Mouse (Mus musculus): ENCODE results near the gene Dcdc2c. TPM values are rescaled to one million over a fixed set of nuclear protein-coding genes. Genes with fewer than 3 reads are reported as not detected.

Gene Dcdc2c
- total RNA-seq (2021): not detected
- long read RNA-seq, experiment 1: 0 reads
- long read RNA-seq, experiment 2: 0 reads

DNA sequence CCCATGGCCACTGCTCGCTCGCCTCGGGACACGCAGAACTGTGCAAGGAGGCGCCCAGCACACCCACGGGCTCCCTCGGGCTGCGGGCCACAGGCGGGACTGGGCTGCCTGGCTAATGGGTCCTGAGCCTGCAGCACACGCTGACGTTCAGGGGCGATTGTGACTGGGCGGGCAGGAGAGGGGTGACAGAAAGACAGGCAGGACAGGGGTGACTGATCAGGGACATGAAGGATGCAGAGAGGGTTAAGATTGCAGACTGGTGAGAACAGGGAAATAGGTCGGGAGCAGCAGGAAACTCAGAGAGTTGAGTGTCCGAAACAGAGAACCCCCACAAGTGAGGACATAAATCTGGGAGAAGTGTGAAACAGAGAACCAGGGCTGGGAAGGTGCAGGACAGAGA is at the start of gene Dcdc2c:
Dcdc2c (minus strand) TSS at position 101 of the 400 bp plus-strand sequence.
- no peak for DNase-seq

DNA sequence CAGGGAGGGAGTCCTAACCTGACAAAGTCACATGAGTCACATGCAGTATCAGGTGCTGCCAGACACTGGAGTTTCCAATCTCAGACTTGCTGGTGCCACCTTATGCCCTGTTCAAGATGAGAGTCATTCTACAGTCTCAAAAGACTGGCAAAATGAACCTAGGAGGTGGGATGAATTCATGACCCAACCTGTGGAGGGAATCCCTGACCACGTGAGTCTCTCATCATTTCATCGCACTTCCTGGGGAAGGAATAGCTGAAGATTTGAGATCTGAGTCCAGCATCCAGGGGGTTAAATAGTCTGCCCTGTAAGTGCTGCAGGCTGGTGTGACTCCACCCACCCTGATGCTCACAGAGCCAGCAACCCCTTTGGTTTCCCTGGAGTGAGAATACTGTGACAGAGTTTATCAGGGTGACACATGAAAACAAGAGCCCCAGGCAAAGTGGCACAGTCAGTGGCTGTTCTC is 46.4 kb upstream of the Dcdc2c start:
- DNase-seq: no peak

DNA sequence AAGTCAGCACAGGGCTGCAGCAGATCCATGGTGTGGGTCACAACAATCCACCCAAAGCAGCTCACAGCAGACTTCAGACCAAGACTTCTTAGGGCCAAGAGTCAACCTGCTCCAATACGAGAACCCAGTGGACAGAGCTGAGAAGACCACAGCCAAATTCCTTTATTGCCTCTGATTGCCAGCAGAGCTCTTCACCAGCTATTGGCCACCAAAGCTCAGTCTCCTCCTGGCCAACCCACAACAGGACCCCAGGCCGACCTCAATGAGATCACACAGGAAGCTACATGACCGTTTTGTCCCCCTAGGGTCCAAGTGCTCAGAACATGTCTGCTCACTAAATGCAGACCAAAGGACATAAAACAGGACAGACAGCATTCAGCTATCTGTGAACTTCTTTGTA is 45.9 kb upstream of the Dcdc2c start:
- DNase-seq: no peak

DNA sequence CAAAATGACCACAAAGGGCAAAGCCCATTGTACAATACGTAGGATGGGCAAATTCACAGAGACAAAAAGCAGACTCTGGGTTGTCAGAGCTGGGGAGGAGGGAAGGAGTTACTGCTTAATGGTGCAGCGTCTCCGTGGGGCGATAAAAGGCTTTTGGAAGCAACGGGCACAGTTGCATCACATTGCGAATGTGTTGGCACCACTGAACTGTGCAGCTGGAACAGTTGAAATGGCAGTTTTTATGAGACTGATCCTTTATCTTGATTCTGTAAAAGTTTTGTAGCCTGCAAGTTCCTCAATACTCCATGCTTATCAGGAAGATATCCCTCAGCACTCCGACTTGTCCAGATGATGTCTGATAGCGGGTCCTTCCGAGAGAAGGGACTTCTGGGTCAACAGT is 45.5 kb upstream of the Dcdc2c start:
- DNase-seq: peak; percentile 30

DNA sequence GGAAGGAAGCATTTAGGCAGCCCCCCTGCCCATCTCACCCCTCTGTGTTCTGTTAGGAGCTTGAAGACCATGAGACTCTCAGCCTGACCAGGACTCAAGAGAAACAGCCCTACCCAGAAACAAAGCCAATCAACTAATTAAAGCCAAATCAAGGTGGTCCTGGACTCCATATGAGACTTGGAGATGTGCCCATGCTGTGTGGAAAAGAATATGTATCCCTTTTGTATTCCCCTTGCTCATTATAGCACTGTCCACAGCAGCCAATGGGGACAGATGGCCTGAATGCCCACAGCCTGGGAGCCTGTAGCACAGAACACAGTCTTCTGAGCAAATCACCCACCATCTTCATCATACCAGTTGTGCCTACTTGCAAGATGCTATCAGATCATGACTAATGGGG is 44.7 kb upstream of the Dcdc2c start:
- DNase-seq: no peak

DNA sequence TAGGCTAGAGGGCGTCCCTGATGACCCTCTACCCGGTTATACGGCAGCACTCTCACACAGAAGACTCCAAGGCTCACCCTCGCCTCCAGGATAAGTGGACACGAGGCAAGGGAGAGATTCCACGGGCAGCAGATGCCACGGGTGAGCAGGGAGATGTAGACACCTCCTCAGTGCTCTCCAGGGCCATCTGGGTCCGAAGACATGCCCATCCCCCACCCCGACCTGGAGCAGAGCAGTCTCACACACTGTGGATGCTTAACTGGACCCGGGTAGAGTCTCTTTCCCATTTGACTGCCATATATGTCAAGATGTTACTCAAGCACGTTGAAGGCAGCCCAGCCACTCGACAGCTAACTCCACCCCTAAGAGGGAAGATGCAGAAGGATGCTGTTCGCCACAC is 38.2 kb upstream of the Dcdc2c start:
- no peak for DNase-seq

DNA sequence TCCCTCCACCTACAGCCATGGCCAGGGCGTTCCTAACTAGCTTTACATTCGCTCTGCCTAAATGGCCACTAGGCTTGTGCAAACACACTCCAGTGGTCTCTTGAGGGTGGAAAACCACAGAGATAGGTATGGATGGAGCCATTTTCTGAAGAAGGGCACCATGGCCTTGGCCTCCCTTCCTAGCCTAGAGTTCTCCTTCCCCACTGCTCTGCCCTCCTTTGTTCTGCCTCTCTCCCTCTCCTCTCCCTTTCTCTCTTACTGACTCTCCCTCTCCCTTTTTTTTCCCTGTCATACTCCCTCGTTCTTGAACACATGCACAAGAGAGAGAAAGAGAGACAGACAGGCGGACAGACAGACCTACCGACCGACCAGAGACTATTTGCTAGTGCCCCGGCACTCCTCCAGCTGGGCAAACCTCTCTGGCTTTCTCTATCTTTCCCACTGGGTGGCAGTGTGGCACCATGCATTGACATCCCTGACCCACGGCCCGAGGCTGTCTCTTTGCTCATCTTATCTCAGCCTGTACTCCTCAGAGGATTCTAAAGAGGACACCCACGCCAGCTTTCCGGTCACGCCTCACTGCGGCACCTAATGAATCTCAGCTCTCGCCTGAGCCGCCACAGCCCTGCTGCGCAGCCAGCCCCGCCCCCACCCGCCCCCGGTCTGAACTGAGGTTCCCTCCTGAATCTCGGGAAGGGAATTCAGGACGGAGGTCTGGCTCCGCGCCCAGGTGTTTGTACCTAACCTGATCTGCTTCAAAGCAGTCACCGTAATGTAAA is 37.1 kb upstream of the Dcdc2c start:
- peak; percentile 89 for DNase-seq

DNA sequence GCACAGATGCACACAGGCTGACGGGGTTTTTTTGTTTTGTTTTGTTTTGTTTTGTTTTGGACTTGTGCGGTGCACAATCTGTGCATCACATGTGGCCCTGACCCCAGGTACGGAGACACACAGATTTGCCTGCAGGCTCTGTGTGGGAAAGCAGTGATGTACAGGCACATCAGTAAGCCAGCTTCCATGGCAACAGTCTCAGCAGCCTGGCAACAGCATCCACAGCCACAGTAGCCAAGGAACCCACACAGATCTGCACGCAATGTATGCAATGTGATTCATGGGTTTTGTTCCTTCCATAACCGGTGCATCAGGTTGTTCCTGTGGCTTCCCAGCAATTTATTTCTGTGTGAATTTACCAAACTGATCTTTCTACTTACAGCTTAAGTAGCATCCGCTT is 35.8 kb upstream of the Dcdc2c start:
- DNase-seq: no peak

DNA sequence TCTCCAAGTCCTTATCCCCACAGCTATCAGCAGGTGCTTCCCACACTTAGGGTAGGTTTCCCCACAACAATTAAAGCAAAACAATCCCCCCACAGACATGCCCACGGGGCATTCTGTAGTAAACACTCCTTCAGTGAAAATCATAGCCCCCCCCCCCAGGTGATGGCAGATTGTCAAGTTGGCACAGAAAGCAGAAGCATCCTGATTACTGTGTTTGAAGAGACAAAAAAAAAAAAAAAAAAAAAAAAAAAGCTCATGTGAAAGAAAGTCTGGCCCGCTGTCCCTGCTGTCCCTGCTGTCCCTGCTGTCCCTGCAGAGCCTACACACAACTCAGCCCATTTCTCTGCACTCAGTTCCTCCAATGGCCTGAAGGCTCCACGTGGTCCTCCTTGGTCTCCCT is 31.8 kb upstream of the Dcdc2c start:
- DNase-seq: no peak

DNA sequence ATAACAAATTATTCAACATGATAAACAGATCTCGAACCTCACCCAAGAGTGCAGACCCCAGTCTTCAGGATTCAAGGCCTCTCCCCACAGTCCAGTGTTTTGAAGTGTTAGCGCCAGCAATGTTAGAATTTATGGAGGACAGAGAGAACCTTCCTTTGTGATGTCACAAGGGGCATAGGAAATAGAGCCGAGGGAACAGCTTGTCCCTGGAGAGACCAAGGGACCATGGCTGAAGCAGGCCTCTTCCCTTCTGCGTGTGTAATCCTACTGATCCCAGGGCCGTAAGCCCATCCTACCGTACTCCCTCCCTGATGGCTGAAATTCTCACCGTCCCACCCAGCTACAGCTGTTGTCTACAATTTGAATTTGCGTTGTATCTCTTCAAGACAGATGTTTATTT is 30.2 kb upstream of the Dcdc2c start, which contains the start of gene Allc:
Allc (minus strand) TSS at position 101 of the 400 bp plus-strand sequence.
- no peak for DNase-seq

DNA sequence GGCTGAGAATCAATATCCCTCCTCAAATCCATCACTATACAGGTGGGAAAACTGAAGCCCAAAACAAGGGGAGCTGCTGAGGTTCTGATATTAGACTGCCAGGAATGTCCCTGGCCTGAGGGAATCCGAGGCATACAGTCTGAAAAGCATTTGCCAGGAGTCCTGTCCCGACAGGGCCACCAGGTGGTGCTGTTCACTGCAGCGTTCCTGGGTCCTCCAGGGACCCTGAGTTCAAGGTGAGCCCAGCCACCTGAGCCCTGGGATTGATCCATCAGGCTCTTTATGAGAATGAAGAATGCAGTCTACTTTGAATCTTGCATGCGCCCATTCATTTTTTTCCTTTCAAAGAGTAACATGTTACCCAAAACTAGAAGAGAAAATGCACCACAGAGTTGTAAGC is 26.9 kb upstream of the Dcdc2c start:
- peak; percentile 37 for DNase-seq

DNA sequence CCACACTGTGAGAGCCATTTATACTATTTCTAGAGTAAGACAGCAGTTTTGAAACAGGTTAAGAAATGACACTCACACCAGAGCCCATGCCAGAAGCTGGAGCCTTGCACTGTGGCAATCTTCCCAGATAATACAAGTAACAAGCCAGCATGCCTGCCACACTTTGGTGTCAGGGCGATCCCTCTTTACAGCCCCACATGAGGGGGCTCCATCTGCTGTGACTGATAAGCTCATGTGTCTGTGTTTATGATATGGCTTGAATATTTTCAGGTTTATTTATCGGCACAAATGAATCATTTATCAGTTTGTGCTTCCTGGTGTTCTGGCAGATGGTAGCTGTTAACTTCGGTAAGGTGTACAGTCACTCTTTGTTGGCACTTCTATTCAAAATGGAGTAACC is 25.9 kb upstream of the Dcdc2c start:
- DNase-seq: no peak

DNA sequence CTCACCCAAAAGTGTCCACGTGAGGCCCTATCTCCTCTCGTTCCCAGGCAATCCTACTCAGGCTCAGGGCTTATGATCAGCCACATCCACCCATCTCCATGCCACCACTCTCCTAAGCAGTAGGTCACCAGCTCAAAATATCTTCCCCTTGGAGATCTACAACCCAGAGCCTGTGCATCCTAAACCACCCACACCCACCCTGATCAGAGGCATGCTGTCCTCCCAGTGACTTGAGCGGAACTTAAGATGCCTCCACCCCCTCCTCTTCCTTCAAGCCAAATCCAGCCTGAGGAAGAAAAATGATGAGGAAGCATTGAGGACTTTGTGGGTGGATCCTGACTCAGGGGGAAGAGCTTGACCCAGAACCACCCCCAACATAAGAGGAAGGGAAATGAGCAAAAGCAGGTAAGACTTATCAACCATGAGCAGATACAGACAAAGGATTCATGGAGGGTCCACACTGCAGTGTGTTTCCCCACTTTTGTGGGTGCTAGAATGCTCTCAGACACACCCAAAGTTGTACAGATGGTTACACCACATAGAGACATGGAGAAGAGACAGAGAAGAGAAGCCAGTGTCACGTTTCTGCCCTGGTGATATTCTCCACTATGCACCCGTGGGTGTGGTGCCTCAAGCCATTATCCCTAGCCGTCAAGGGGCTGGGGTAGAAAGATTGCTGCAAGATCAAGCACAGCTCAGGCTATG is 23.3 kb upstream of the Dcdc2c start:
- no peak for DNase-seq

DNA sequence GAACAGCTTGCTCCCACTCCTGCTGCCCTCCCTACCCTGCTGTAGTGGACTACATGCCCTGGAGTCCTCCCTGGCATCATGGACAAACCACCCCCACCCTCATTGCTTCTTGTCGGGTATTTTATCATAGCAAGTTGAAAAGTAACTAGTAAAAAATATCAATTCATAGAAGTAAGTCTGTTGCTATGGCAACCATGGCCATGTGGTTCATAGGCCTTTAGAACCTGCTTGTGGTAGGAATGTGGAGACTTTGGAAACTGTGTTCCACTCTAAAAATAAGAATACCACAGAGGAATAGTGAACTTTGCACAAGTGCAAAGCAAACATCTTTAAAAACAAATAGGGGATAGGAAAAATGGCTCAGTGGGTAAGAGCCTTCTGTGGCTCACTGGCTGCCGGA is 20.0 kb upstream of the Dcdc2c start:
- no peak for DNase-seq

DNA sequence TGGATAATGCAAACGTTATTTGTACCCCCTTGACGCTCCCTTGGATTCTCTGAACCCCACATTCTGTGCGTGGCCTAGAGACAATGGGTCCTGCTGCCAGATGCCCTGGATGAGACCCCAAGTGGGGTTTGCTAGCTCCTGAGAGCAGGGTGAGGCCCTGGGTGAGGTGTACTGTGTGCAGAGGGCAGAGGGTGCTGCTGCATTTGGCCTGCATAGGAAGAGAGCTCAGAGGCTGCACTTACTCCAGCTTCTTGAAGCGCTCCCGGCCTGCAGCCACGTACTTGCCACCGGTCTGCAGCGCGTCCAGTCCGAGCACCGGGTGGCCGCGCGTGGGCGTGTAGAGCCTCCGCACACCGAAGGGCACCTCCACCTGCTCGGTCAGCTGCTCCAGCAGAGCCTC is 424 bp downstream of the Dcdc2c start:
- no peak for DNase-seq

DNA sequence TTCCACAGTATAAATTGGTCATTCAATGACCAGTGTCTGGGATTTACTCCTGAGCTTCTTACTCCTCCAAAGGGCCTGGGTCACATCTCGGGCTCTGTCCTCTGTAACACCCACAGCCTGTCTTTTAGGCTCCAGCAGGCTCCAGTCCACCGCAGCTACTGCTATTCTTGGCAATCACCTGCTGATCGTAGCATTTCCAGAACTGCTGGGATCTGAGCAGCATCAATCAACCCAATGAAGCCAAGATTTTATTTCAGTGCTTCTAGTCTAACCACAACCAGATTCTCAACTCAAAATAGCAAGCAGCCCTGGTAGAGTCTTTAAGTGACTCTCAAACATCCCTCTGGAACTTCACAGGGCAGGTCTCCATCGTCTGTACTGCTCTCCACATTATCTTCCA is 3.3 kb downstream of the Dcdc2c start:
- DNase-seq: no peak

DNA sequence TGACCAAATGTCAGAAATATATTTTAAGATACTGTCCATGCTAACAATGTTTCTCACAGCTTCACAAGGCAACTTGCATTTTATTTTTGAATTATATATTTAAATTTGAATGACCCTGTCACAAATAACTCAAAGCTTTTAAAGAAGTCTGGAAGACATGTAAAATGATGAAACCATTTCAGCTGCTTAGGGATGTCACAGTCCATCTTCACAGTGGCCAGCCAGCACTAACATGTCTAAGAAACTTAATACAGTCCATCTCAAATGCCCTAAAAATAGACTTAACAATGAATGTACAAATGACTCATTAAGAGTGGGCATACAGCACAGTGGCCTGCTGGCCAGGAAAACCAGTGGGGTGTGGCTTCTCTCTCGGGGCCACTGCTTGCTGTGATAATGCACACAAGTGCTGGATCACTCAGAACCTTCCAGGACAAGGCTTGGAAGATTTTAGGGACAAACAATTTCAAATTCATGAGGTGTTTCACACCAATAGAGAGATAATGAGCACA is 37.9 kb downstream of the Dcdc2c start:
- no peak for DNase-seq

DNA sequence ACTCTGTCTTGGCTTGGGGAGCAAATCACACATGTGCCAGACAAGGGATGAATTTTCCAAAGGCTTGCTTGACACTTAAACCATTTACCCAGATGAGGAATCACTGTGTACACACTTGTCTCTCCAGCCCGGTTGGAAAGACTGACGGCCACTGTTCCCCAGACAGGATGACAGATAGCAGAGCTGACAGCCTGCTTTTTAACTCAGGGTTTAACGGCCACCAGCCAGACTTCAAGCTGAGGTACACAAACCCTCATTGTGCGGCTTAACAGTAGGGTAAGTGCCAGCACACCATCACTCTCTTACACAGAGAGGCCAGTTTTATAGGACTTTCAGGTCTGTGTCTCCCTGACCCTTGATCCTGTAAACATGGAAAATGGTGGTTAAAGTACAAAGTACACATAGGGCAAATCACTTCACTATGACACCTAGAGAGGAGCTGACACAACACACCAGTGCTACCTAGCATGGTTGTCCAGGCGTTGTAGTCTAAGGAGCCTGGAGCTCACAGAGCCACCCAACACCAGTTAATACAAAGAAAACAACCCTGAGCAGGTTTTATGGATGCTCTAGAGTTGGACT is 42.4 kb downstream of the Dcdc2c start:
- no peak for DNase-seq

DNA sequence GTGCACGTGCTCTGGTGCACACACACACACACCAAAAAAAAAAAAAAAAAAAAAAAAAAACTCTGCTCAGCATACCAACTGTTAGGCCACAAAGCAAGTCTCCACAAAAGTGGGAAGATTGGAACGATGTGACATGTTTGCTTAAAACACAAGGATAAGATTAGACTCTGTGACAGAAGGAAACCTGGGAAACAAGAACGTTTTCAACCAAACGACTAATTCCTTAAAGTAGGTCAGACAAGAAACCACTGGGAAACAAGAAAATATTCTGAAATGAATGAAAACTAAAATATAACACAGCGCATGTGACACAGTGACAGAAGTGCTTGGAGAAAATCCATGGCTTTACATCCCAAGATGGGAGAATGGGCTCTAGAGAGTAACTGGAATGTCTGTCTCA is 57.9 kb downstream of the Dcdc2c start:
- DNase-seq: no peak

DNA sequence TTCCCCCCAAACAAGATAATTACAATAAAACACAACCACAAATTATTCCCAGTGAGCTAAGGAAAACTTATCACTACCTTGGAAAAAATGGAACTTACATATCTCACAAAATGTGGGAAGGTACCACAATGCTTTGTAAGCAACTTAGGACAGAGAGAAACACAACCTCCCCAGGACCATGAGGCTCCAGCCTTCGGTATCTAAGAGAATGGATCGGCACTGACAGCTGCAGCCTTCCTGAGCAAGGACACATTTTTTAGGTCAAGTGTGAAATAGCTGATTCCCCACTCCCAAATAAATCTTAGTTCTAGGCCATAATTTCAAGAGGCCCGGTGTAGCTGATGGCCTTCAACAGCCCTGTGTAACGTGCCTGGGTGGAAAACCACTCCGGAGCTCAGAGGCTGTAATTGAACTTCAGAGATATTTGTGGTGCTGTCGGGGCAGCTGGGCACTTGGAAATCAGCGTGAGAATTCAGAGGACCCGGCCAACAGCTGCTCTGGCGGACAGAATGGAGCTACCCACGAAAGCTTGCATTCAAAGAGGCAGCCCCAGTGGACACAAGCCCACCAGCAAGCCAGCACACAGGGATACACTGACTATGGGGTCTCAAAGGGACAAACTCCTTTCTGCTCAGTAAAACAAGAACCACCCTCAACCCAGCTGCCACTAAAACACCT is 69.6 kb downstream of the Dcdc2c start:
- no peak for DNase-seq

DNA sequence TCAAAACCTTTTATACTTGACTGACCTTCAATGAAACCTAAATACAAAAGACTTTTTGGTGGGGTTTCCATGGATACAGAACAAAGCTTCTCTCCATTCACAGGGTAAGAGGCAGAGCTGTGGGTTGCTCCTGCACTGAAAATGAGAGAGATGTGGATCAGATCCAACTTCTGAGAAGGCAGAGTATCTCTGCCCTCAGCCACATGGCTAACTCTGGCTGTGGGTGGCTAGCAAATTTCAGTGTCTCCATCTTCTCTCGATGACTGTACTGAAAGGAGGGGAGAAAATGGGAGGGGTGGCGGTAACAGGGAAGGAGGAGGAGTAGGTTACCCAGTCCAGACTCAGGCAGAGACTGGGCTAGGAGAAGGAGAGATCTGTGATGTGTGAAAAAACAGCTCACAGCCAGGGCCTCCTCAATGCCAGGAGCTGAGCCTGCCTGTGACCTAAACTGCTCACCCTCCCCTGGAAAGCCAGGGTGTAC is 91.2 kb downstream of the Dcdc2c start:
- DNase-seq: no peak

DNA sequence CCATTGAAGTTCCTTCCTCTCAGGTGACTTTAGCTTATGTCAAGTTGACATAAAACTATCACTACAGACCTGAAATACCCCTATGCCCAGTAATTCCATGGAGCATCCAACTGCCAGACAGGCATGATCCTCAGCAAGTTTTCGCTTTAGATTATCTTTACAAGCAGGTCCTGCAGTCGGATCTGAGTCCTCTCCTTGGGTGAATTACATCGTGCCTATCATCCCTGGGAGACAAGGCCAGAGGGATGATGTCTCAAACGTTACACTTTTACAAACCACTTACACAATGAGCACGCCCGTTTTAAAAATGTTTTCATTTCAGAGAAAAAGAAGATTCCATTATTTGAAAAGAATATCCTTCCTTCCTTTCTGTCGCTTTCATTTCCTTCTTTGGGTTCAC is 91.7 kb downstream of the Dcdc2c start:
- DNase-seq: no peak

All from adrenal gland, postnatal 10 days (tissue).